Mouse (Mus musculus) granulocyte monocyte progenitor cell, adult 5-6 weeks (primary cell): Measurements from ENCODE around the gene Relb. TPM values are rescaled to one million over a fixed set of nuclear protein-coding genes. Genes with fewer than 3 reads are reported as not detected.
A peak's percentile ranks its signal among the peaks of the same experiment; 100 is the strongest.

Experiments
- ATAC-seq: replicated peaks from 2 replicates; pipeline ENCODE4 v1.8.0; 2016; ENCODE audit warnings: mild to moderate bottlenecking, moderate TSS enrichment, inconsistent platforms; ENCODE audit not compliant: poor library complexity, severe bottlenecking
- total RNA-seq, 2 experiments: library from RNA; stranded (forward) in 1 of 2; stranded (reverse) in 1 of 2; fragments of 200-712, 200-1000 nt in 1 of 2; fragments of >200 nt in 1 of 2; fragmentation: Nextera tagmentation in 1 of 2; gene quantifications; 2 replicates each; pipeline ENCODE4 v1.2.3; 2014 to 2017

The Relb gene
- total RNA-seq, 2 experiments from 2014 or later: 1.9 TPM; not detected in 1

DNA sequence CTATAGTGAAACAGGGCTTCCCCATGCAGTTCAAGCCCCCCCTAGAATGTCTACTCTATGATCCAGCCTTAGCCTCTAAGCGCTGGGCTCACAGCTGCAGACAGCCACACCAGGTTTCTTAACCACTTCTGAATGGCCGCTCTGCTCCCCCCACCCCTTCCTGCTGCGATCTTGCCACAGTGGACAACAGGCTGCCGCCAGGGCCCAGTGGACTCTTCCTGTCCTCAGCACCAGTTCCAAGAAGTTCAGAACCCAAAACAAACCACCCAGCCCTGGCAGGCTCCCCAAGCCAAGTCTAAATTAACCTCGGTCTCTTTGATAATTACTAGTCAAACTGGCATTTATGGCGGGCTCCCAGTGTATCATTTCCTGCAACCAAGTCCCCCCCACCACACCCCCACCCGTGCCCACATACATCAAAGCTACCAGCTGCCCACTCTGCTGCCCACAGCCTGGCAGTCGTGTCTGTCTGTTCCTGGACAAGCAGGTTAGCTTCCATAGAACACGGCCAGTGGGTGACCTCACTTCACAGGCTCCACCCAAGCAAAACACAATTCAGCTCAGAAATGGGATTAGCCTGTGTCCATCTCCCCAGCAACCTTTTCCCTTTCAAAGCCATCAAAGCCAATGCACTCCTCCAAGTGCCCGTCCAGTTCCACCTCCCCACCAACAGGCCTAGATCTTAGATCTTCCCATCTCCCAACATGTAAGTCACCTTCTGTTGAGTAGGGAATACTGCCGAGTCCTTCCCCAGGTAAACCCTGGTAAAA, 68.6 kb downstream of the Relb start:
- peak; percentile 39 for ATAC-seq

DNA sequence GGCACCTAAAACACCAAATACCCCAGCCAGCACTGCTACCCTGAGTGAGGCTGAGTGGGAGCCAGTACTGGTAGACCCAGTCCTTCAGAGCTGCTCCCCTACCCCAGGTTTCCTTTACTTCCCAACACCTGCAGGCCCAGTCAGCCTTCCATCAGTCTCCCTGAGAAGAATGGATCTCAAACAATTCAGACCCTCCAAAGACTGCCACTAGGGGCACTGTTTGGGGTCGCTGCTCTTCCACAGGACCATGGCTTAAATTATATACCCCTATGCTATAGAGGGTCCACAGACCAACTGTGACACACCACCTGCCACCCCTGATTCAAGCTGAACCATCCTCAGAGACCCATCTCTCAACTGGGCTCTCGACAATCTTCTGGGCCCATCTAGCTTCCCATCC, 70.3 kb downstream of the Relb start:
- peak; percentile 17; the same call in 1 of the 2 replicates for ATAC-seq

DNA sequence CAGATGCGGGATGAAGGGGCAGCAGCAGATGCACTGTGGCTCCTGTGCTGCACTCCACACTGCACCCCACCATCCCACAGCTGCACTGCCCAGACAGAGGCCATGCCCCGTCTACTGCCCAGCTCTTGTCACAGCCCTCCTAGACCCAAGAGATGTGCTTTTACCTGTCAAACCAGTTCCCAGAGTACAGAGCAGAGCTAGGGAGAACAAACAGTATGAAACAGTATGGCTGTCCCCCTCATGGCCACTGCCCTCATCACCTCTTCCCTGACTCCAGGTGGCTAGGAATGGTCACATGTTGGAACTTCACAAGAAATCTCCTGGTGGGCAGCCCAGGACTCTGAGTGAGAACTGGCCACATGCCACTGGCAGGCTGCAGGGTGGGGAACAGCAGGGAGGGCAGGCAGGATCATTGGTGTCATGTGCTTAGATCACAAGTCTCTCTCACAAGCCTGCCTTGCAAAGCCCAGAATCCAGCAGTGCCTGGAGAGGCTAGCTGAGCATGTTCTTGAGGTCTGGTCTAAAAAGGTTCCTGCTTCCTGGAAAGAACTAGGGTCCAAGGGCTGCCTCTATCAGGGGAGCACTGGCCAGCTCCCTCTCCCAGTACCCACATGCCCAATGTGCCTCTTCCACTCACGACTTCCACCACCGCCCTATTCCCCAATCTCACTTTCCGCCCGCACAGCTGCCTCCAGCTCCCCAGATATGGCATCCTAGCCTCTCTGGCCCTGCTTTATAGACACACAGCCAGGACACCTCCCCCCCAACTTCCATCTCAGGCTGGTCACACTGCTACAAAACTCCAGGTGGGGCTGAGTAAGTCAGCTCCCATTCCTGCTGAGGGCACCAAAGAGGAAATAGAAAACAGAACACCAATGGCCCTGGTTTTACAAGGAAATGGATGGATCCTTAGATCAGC, 71.0 kb downstream of the Relb start:
- ATAC-seq: no peak

DNA sequence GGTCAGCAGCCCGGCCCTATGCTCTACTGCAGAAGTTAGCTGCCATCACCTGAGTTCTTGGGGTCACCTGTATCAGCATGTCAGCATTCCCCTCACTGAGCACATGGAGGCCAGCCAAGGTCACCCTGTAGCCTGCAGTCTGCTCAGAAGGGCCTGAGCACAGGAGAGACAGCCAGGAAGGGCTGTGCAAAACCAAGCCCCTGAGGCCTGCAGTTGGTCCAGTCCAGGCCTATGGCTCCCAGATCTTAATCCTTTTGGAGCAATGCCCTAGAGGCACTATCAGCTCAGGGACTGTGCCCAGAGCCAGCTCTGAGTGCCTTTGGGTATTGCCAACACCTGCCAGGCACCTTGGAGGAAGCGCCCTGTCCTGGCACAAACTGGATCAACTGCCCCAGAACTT, 72.2 kb downstream of the Relb start:
- ATAC-seq: no peak

Other genes starting within 250 kb of the Relb start
- 10.7 and 26.9 TPM in 2 replicates for gene Ercc2, start 247.4 kb downstream of the Relb start, total RNA-seq (2014; fragmentation: Nextera tagmentation)
- gene Ercc2, start 247.4 kb downstream of the Relb start, total RNA-seq (2017): 29.8 and 31.9 TPM in 2 replicates
- gene Klc3, start 225.3 kb downstream of the Relb start, total RNA-seq (2014; fragmentation: Nextera tagmentation): not detected in 2 replicates
- gene Klc3, start 225.3 kb downstream of the Relb start, total RNA-seq (2017): not detected in 2 replicates
- 0.85 TPM in 1 of 2 replicates, not detected in the other for gene Ckm, start 224.7 kb downstream of the Relb start, total RNA-seq (2014; fragmentation: Nextera tagmentation)
- gene Ckm, start 224.7 kb downstream of the Relb start, total RNA-seq (2017): 1.5 and 3.0 TPM in 2 replicates
- 9.1 and 10.8 TPM in 2 replicates for gene Mark4, start 170.6 kb downstream of the Relb start, total RNA-seq (2014; fragmentation: Nextera tagmentation)
- 2.5 and 3.8 TPM in 2 replicates for gene Mark4, start 170.6 kb downstream of the Relb start, total RNA-seq (2017)
- gene Exoc3l2, start 166.1 kb downstream of the Relb start, total RNA-seq (2014; fragmentation: Nextera tagmentation): 1.0 and 2.5 TPM in 2 replicates
- gene Exoc3l2, start 166.1 kb downstream of the Relb start, total RNA-seq (2017): 0.95 TPM in 1 of 2 replicates, not detected in the other
- gene Bloc1s3, start 121.1 kb downstream of the Relb start, total RNA-seq (2014; fragmentation: Nextera tagmentation): 3.1 and 4.5 TPM in 2 replicates
- 0.60 and 1.0 TPM in 2 replicates for gene Bloc1s3, start 121.1 kb downstream of the Relb start, total RNA-seq (2017)
- 75.3 and 83.4 TPM in 2 replicates for gene Trappc6a, start 121.0 kb downstream of the Relb start, total RNA-seq (2014; fragmentation: Nextera tagmentation)
- 28.2 and 30.6 TPM in 2 replicates for gene Trappc6a, start 121.0 kb downstream of the Relb start, total RNA-seq (2017)
- not detected in 2 replicates for gene Nkpd1, start 111.6 kb downstream of the Relb start, total RNA-seq (2014; fragmentation: Nextera tagmentation)
- not detected in 2 replicates for gene Nkpd1, start 111.6 kb downstream of the Relb start, total RNA-seq (2017)
- gene Ppp1r37, start 66.4 kb downstream of the Relb start, total RNA-seq (2014; fragmentation: Nextera tagmentation): 29.7 and 32.3 TPM in 2 replicates
- 11.9 and 17.8 TPM in 2 replicates for gene Ppp1r37, start 66.4 kb downstream of the Relb start, total RNA-seq (2017)
- 3.9 and 7.0 TPM in 2 replicates for gene Zfp296, start 52.2 kb downstream of the Relb start, total RNA-seq (2014; fragmentation: Nextera tagmentation)
- 3.8 and 3.9 TPM in 2 replicates for gene Zfp296, start 52.2 kb downstream of the Relb start, total RNA-seq (2017)
- gene Gemin7, start 51.8 kb downstream of the Relb start, total RNA-seq (2014; fragmentation: Nextera tagmentation): 66.1 and 70.9 TPM in 2 replicates
- gene Gemin7, start 51.8 kb downstream of the Relb start, total RNA-seq (2017): 37.8 and 44.3 TPM in 2 replicates
- 24.2 and 40.8 TPM in 2 replicates for gene Clasrp, start 25.0 kb downstream of the Relb start, total RNA-seq (2014; fragmentation: Nextera tagmentation)
- 19.6 TPM in 2 replicates for gene Clasrp, start 25.0 kb downstream of the Relb start, total RNA-seq (2017)
- 29.9 and 41.7 TPM in 2 replicates for gene Clptm1, start 35.6 kb upstream of the Relb start, total RNA-seq (2014; fragmentation: Nextera tagmentation)
- gene Clptm1, start 35.6 kb upstream of the Relb start, total RNA-seq (2017): 32.0 and 36.5 TPM in 2 replicates
- gene Apoc2, start 48.5 kb upstream of the Relb start, total RNA-seq (2014; fragmentation: Nextera tagmentation): 3.3 and 5.9 TPM in 2 replicates
- gene Apoc2, start 48.5 kb upstream of the Relb start, total RNA-seq (2017): 1.3 TPM in 1 of 2 replicates, not detected in the other
- not detected in 2 replicates for gene Gm44805, start 52.0 kb upstream of the Relb start, total RNA-seq (2014; fragmentation: Nextera tagmentation)
- gene Gm44805, start 52.0 kb upstream of the Relb start, total RNA-seq (2017): not detected in 2 replicates
- gene Apoc4, start 52.0 kb upstream of the Relb start, total RNA-seq (2014; fragmentation: Nextera tagmentation): not detected in 2 replicates
- gene Apoc4, start 52.0 kb upstream of the Relb start, total RNA-seq (2017): not detected in 2 replicates
- gene Apoc1, start 63.2 kb upstream of the Relb start, total RNA-seq (2014; fragmentation: Nextera tagmentation): 10.3 and 17.9 TPM in 2 replicates
- gene Apoc1, start 63.2 kb upstream of the Relb start, total RNA-seq (2017): 0.57 and 10.6 TPM in 2 replicates
- gene Apoe, start 69.8 kb upstream of the Relb start, total RNA-seq (2014; fragmentation: Nextera tagmentation): 21.9 and 23.5 TPM in 2 replicates
- gene Apoe, start 69.8 kb upstream of the Relb start, total RNA-seq (2017): 59.3 and 90.6 TPM in 2 replicates
- 70.2 and 76.7 TPM in 2 replicates for gene Tomm40, start 86.0 kb upstream of the Relb start, total RNA-seq (2014; fragmentation: Nextera tagmentation)
- 36.2 and 47.0 TPM in 2 replicates for gene Tomm40, start 86.0 kb upstream of the Relb start, total RNA-seq (2017)
- gene Nectin2, start 121.0 kb upstream of the Relb start, total RNA-seq (2014; fragmentation: Nextera tagmentation): 1.7 and 2.0 TPM in 2 replicates
- 1.6 and 1.8 TPM in 2 replicates for gene Nectin2, start 121.0 kb upstream of the Relb start, total RNA-seq (2017)
- gene Bcam, start 141.6 kb upstream of the Relb start, total RNA-seq (2014; fragmentation: Nextera tagmentation): not detected in 2 replicates
- gene Bcam, start 141.6 kb upstream of the Relb start, total RNA-seq (2017): not detected in 2 replicates
- not detected in 2 replicates for gene Cblc, start 167.4 kb upstream of the Relb start, total RNA-seq (2014; fragmentation: Nextera tagmentation)
- gene Cblc, start 167.4 kb upstream of the Relb start, total RNA-seq (2017): not detected in 2 replicates
- 7.5 and 8.5 TPM in 2 replicates for gene Bcl3, start 193.3 kb upstream of the Relb start, total RNA-seq (2014; fragmentation: Nextera tagmentation)
- 0.57 and 1.0 TPM in 2 replicates for gene Bcl3, start 193.3 kb upstream of the Relb start, total RNA-seq (2017)
- not detected in 2 replicates for gene Gm19345, start 222.6 kb upstream of the Relb start, total RNA-seq (2014; fragmentation: Nextera tagmentation)
- gene Gm19345, start 222.6 kb upstream of the Relb start, total RNA-seq (2017): not detected in 2 replicates
- gene Ceacam16, start 231.9 kb upstream of the Relb start, total RNA-seq (2014; fragmentation: Nextera tagmentation): not detected in 2 replicates
- gene Ceacam16, start 231.9 kb upstream of the Relb start, total RNA-seq (2017): 0.56 TPM in 1 of 2 replicates, not detected in the other